Mouse (Mus musculus) bone marrow macrophage, adult 2 months (primary cell): Measurements from ENCODE around the gene Galnt12.

Experiments
- CTCF ChIP-seq: IDR thresholded peaks from 2 replicates; pipeline ENCODE4 v1.5.1; 2012; ENCODE audit warnings: low read depth, mild to moderate bottlenecking, low read length, moderate library complexity
- POLR2A ChIP-seq: IDR thresholded peaks from 2 replicates; pipeline ENCODE4 v1.6.1; 2012; ENCODE audit warnings: mild to moderate bottlenecking, low read depth, low read length, borderline replicate concordance

DNA sequence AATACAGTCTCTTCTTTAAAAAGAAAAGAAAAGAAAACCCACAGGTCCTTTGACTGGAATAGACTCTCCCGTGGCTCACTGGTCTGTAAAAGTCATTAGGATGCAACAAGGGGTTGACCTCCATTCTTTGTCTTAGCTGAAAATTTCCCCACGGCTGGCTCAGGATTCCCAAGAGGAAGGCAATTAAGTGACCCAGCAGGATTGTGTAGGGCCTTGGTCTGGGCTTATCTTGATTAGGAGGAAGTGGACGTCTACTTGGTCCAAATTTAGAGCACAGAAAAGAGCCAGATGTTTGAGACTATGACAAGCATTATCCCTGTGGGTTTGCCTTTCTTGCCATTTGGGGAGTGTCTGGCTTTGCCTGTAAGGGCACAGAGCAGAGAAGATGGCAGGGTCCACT, 58.3 kb downstream of the Galnt12 start:
- TF ChIP-seq CTCF (no peak), POLR2A (no peak)
